Mouse (Mus musculus): ENCODE results near the gene Hormad2. TPM values are rescaled to one million over a fixed set of nuclear protein-coding genes. Genes with fewer than 3 reads are reported as not detected.

Gene Hormad2
- polyA plus RNA-seq, 1 experiment from 2014 or later = 0.17 TPM

- Histone ChIP-seq H3K9me3 (no peaks in the 10 kb centered on the region), H3K4me1 (peaks cover 13% of the 10 kb centered on the region; the same call in 1 of the 2 replicates), H3K4me3 (replicated peaks) (no peak overlapping the region), H3K9ac (no peak overlapping the region), H3K27ac (peak overlapping the region; percentile 66), H3K4me2 (peak overlapping the region; percentile 35), H3K27me3 (replicated peaks) (no peaks in the 10 kb centered on the region), H3K36me3 (no peaks in the 10 kb centered on the region)
- 33% methylated on average over 25 of the region's 25 CpGs for WGBS
- ATAC-seq (ENCODE audit: insufficient read depth, low FRiP score, low read depth) = peak; percentile 27; the same call in 1 of the 2 replicates
These were observed 132.1 kb downstream of the Hormad2 start for GRCm38 (mm10) chr11:4308514-4309450.

- no peak overlapping the region for H3K9ac ChIP-seq
- H3K36me3 ChIP-seq = no peaks in the 10 kb centered on the region
- H3K4me3 ChIP-seq (replicated peaks) = no peak overlapping the region
- H3K9me3 ChIP-seq = no peaks in the 10 kb centered on the region
- peak overlapping the region; percentile 66 for H3K27ac ChIP-seq
- H3K27me3 ChIP-seq (replicated peaks) = no peaks in the 10 kb centered on the region
- peak; percentile 22; the same call in 1 of the 2 replicates for ATAC-seq (ENCODE audit: insufficient read depth, low FRiP score, low read depth)
- peak overlapping the region; percentile 35; the same call in 1 of the 2 replicates for H3K4me2 ChIP-seq
- 22% methylated on average over 6 of the region's 6 CpGs for WGBS
- peaks cover 13% of the 10 kb centered on the region; the same call in 1 of the 2 replicates for H3K4me1 ChIP-seq
These were observed 132.8 kb downstream of the Hormad2 start for GRCm38 (mm10) chr11:4308060-4308513.

GRCm38 (mm10) chr11:4306086-4306485, 134.8 kb downstream of the Hormad2 start:
- H3K4me1 ChIP-seq = peaks cover 22% of the 10 kb centered on the region; the same call in 1 of the 2 replicates
- H3K27ac ChIP-seq = no peak overlapping the region
- no peak overlapping the region for H3K4me2 ChIP-seq
- no peak for ATAC-seq (ENCODE audit: insufficient read depth, low FRiP score, low read depth)
- H3K36me3 ChIP-seq = no peaks in the 10 kb centered on the region
- H3K4me3 ChIP-seq (replicated peaks) = no peak overlapping the region
- H3K9ac ChIP-seq = no peak overlapping the region
- no peaks in the 10 kb centered on the region for H3K9me3 ChIP-seq
- H3K27me3 ChIP-seq (replicated peaks) = no peaks in the 10 kb centered on the region
- WGBS = 64% methylated on average over 2 of the region's 2 CpGs

- peaks cover 22% of the 10 kb centered on the region; the same call in 1 of the 2 replicates for H3K4me1 ChIP-seq
- no peak overlapping the region for H3K9ac ChIP-seq
- WGBS = 92% methylated on average over 4 of the region's 4 CpGs
These were observed 135.8 kb downstream of the Hormad2 start for GRCm38 (mm10) chr11:4305090-4305489.

GRCm38 (mm10) chr11:4304203-4304602, 136.7 kb downstream of the Hormad2 start:
- no peak overlapping the region for H3K27ac ChIP-seq
- H3K36me3 ChIP-seq = no peaks in the 10 kb centered on the region
- no peaks in the 10 kb centered on the region for H3K27me3 ChIP-seq (replicated peaks)
- no peak overlapping the region for H3K9ac ChIP-seq
- no peak overlapping the region for H3K4me3 ChIP-seq (replicated peaks)
- H3K4me1 ChIP-seq = peaks cover 28% of the 10 kb centered on the region; the same call in 1 of the 2 replicates
- no peak for ATAC-seq (ENCODE audit: insufficient read depth, low FRiP score, low read depth)
- 68% methylated on average over 4 of the region's 4 CpGs for WGBS
- H3K4me2 ChIP-seq = no peak overlapping the region
- H3K9me3 ChIP-seq = no peaks in the 10 kb centered on the region

More at GRCm38 (mm10) chr11:4305090-4305489, 135.8 kb downstream of the Hormad2 start:
- Histone ChIP-seq H3K36me3 (no peaks in the 10 kb centered on the region), H3K4me2 (no peak overlapping the region), H3K4me3 (replicated peaks) (no peak overlapping the region), H3K27ac (no peak overlapping the region), H3K9me3 (no peaks in the 10 kb centered on the region), H3K27me3 (replicated peaks) (no peaks in the 10 kb centered on the region)
- no peak for ATAC-seq (ENCODE audit: insufficient read depth, low FRiP score, low read depth)

- Histone ChIP-seq H3K4me1 (peaks cover 21% of the 10 kb centered on the region; the same call in 1 of the 2 replicates), H3K27ac (peak overlapping the region; percentile 61; the same call in 1 of the 2 replicates), H3K27me3 (replicated peaks) (no peaks in the 10 kb centered on the region), H3K4me3 (replicated peaks) (no peak overlapping the region), H3K4me2 (no peak overlapping the region), H3K36me3 (no peaks in the 10 kb centered on the region), H3K9ac (no peak overlapping the region), H3K9me3 (no peaks in the 10 kb centered on the region)
- ATAC-seq (ENCODE audit: insufficient read depth, low FRiP score, low read depth) = no peak
- 56% methylated on average over 9 of the region's 9 CpGs for WGBS
These were observed 137.9 kb downstream of the Hormad2 start for GRCm38 (mm10) chr11:4303033-4303432.

- H3K9ac ChIP-seq = no peak overlapping the region
- no peaks in the 10 kb centered on the region for H3K27me3 ChIP-seq (replicated peaks)
- no peaks in the 10 kb centered on the region for H3K36me3 ChIP-seq
- H3K4me2 ChIP-seq = no peak overlapping the region
- peaks cover 18% of the 10 kb centered on the region; the same call in 1 of the 2 replicates for H3K4me1 ChIP-seq
- WGBS = 30% methylated on average over 5 of the region's 5 CpGs
- peak overlapping the region; percentile 61; the same call in 1 of the 2 replicates for H3K27ac ChIP-seq
- H3K4me3 ChIP-seq (replicated peaks) = no peak overlapping the region
- ATAC-seq (ENCODE audit: insufficient read depth, low FRiP score, low read depth) = no peak; the same call in 1 of the 2 replicates
- no peaks in the 10 kb centered on the region for H3K9me3 ChIP-seq
These were observed 138.5 kb downstream of the Hormad2 start for GRCm38 (mm10) chr11:4302363-4302913.

GRCm38 (mm10) chr11:4300683-4301082, 140.2 kb downstream of the Hormad2 start:
- no peak overlapping the region for H3K27ac ChIP-seq
- H3K4me2 ChIP-seq = no peak overlapping the region
- H3K36me3 ChIP-seq = no peaks in the 10 kb centered on the region
- H3K4me1 ChIP-seq = peaks cover 18% of the 10 kb centered on the region; the same call in 1 of the 2 replicates
- H3K4me3 ChIP-seq (replicated peaks) = no peak overlapping the region
- ATAC-seq (ENCODE audit: insufficient read depth, low FRiP score, low read depth) = no peak
- H3K27me3 ChIP-seq (replicated peaks) = no peaks in the 10 kb centered on the region
- no peak overlapping the region for H3K9ac ChIP-seq
- no peaks in the 10 kb centered on the region for H3K9me3 ChIP-seq
- WGBS = 77% methylated on average over 3 of the region's 3 CpGs

GRCm38 (mm10) chr11:4299735-4300474, 141.0 kb downstream of the Hormad2 start:
- 63% methylated on average over 14 of the region's 14 CpGs for WGBS
- Histone ChIP-seq H3K36me3 (no peaks in the 10 kb centered on the region), H3K4me1 (peaks cover 21% of the 10 kb centered on the region), H3K4me3 (replicated peaks) (no peak overlapping the region), H3K4me2 (no peak overlapping the region), H3K9me3 (no peaks in the 10 kb centered on the region), H3K27me3 (replicated peaks) (no peaks in the 10 kb centered on the region), H3K9ac (no peak overlapping the region), H3K27ac (no peak overlapping the region)
- no peak for ATAC-seq (ENCODE audit: insufficient read depth, low FRiP score, low read depth)

- H3K4me3 ChIP-seq (replicated peaks) = no peak overlapping the region
- 31% methylated on average over 12 of the region's 12 CpGs for WGBS
- no peaks in the 10 kb centered on the region for H3K9me3 ChIP-seq
- ATAC-seq (ENCODE audit: insufficient read depth, low FRiP score, low read depth) = no peak
- H3K27ac ChIP-seq = no peak overlapping the region
- no peak overlapping the region for H3K4me2 ChIP-seq
- no peak overlapping the region for H3K9ac ChIP-seq
- H3K4me1 ChIP-seq = peaks cover 24% of the 10 kb centered on the region
- no peaks in the 10 kb centered on the region for H3K36me3 ChIP-seq
- H3K27me3 ChIP-seq (replicated peaks) = no peaks in the 10 kb centered on the region
These were observed 141.7 kb downstream of the Hormad2 start for GRCm38 (mm10) chr11:4299191-4299590.

- Histone ChIP-seq H3K4me3 (replicated peaks) (no peak overlapping the region), H3K4me2 (no peak overlapping the region), H3K36me3 (no peaks in the 10 kb centered on the region), H3K27ac (no peak overlapping the region), H3K9ac (no peak overlapping the region), H3K4me1 (peaks cover 24% of the 10 kb centered on the region), H3K27me3 (replicated peaks) (no peaks in the 10 kb centered on the region), H3K9me3 (no peaks in the 10 kb centered on the region)
- no peak for ATAC-seq (ENCODE audit: insufficient read depth, low FRiP score, low read depth)
- WGBS = 32% methylated on average over 7 of the region's 7 CpGs
These were observed 142.3 kb downstream of the Hormad2 start for GRCm38 (mm10) chr11:4298615-4299014.
